Mouse (Mus musculus) urinary bladder, adult 2 months (tissue): ENCODE data around the gene Atp23. TPM values are rescaled to one million over a fixed set of nuclear protein-coding genes. Genes with fewer than 3 reads are reported as not detected.
A peak's percentile ranks its signal among the peaks of the same experiment; 100 is the strongest.

ENCODE experiments used
- DNase-seq: peaks from one replicate; pipeline ENCODE4 v3.0.0; 2022; ENCODE audit warnings: low spot score
- polyA plus RNA-seq: library from polyadenylated mRNA; depleted of rRNA; stranded (reverse); fragments of >200 nt; gene quantifications from 2 replicates; pipeline ENCODE4 v1.2.3, GENCODE M21; 2012

The Atp23 gene
- polyA plus RNA-seq, 1 experiment: 7.5 TPM

- no peak for DNase-seq
Observed at GRCm38 (mm10) chr10:126911479-126911878, 10.3 kb upstream of the Atp23 start.

- DNase-seq: no peak
Observed at GRCm38 (mm10) chr10:126906811-126907210, 5.7 kb upstream of the Atp23 start.

GRCm38 (mm10) chr10:126905650-126906075 lies 4.5 kb upstream of the Atp23 start:
- DNase-seq: peak; percentile 73

DNA sequence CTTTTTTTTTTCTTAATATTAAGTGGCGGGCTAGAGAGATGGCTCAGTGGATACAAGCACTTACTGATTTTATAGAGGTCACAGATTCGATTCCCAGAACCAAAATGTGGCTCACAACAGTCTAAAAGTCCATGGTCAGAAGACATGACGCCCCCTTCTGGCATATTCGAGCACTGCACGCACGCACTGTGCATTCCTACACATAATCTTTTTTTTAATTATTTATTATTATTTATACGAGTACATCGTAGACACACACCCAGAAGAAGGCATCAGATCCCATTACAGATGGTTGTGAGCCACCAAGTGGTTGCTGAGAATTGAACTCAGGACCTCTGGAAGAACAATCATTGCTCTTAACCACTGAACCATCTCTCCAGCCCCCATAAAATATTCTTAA lies 3.9 kb upstream of the Atp23 start:
- no peak for DNase-seq

GRCm38 (mm10) chr10:126904221-126904620 lies 3.1 kb upstream of the Atp23 start:
- no peak for DNase-seq

DNA sequence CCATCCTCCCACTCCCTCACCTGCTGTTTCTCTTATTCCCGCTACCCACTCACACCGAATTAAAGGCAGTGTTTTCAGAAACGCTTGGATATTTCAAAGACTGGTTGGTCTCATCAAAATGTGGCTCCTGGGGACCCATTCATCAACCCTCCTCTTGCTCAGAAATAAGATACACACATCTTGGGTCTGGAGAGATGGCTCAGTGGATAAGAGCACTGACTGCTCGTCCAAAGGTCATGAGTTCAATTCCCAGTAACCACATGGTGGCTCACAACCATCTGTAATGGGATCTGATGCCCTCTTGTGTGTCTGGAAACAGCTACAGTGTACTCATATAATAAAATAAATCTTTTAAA lies 311 bp upstream of the Atp23 start:
- no peak for DNase-seq

GRCm38 (mm10) chr10:126895891-126896290 lies 5.3 kb downstream of the Atp23 start:
- no peak for DNase-seq

DNA sequence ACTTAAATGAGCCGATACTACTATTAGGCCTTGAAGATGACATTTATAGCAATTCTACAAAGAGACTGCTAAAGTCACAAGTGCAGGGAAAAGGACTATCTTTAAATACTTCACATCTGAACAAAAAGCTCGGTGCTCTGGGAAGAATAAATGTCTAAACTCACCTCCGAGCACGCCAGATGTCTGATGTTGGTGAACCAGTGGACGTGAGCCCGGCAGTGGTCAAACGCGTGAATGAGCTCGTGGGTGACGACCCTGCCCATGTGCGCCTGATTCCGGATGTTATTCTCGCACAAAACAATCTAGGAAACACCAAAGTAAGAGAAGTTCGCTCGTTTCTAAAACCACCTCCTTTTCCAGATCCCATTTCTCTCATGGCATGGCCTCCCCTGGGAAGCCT lies 7.1 kb downstream of the Atp23 start:
- no peak for DNase-seq

GRCm38 (mm10) chr10:126893145-126893544 lies 8.0 kb downstream of the Atp23 start:
- DNase-seq: no peak

DNA sequence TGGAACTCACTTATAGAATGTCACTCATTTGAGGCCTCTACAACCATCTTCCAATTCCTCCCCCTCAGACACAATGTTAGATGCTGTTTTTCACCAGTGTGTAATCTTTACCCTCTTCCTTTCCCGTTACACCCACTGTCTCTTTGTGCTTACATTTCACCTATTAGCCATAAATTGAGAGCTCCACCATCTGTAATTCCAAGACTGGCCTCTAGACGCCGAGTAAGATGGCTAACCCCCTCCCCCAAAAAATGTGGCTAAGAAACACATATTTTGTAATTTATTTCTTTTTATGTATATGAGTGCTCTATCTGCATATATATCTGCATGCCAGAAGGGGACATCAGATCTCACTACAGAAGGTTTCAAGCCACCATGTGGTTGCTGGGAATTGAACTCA lies 27.4 kb downstream of the Atp23 start:
- DNase-seq: no peak

DNA sequence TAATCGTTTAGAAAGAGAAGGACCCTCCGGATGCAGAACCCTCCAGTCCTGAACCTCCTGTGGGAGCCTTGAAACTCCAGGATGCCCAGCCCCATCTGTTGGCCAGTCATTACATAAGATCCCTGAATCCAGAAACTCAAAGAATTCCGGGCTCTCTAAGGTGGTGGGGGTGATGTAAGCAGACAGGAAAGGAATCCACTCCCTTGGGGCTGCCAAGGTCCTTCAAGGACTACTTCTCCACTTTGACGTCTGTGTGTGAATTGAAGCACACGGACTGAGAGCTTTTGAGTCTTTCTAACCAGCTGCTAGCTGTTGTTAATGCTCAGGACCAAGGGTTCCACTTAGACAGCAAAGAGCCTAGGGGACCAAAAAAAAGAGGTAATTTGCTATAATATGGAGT lies 28.9 kb downstream of the Atp23 start:
- DNase-seq: no peak

DNA sequence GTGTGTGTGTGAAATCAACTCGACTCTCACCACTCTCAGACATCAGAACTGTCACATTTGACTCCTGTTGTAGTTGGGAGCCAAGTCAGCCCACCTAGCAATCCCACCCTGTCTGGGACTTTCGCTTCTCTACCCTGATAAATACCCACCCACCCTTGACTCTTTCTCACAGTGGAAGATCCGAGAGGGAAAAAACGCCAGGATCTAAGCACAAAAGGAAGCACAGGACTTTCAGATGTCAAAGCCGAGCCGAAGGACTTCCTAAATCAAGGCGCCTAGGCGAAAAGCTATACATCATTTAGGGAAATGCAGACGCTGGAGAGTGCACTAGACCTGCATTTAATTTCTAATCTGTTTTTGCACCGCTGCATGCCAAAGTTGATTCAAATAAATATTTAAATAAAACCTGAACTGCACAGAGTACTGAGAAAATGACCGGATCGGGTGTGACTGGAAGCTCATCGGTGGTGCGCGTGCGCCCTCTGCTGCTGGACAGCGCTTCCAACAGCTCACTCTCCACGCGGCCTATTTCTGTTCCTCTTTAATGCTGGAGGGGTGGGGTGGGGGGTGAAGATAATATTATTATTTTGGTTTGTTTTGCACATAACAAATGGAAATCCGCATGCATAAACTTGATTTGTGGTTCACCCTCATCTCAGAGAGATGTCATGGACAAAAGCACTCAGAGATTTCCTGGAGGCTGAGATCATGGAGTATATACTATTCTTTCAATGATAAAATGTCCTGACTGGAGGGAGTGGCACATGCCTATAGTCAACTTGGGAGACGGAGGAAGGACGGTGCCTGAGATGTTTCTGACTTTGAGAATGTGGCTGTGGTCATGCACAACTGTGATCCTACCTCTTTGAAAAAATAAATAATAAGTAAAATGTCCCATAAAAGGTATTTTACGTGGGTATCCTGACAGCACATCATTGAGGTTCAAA lies 31.5 kb downstream of the Atp23 start:
- DNase-seq: peak; percentile 49

- DNase-seq: no peak
Observed at GRCm38 (mm10) chr10:126865284-126865683, 35.9 kb downstream of the Atp23 start.

- no peak for DNase-seq
Observed at GRCm38 (mm10) chr10:126862193-126862592, 39.0 kb downstream of the Atp23 start.

DNA sequence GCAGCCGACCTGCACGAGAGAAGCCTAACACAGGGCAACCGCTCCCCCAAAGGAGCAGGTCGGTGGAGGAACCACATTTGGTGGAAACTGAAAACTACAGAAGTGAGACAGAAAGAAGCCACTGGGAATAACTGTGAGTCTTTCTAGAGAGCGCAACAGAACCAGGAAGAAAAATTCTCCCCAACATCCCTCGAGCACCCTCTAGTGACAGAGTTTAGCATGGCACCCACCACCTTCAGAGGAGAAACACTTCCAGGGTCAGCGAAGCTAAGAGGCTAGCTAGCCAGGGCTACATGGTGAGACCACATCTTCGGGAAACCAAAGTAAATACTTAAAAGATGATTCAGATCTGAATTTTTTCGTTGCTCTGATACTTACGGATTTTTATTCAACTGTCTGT lies 47.9 kb downstream of the Atp23 start:
- DNase-seq: no peak

DNA sequence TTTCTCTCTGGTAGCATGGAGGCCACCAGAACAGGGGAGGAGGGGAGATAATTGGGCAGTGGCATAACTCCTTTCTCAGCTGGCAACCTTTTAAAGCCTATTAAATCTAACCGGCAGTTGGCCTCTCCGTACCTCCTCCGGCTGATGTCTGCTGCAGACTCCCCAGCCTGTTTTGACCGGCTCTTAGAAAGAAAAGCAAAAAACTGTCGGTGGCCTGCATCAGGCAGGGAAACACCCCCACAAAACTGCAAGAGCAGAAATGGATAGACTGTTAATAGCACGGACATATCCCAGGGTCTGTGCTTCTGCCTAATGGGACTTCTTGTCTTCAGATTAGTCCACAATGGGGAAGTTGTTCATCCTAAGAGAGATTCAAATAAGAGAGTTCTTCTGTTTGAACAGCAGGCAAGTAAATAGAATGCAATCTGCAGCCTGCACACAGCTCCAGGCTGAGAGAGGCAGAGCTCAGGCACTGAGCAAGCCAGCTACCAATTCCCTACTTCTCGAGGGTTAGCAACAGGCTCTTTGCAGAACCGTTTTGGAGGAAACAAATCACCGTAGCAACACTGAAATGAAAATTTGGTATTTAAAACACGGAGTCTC lies 55.7 kb downstream of the Atp23 start:
- no peak for DNase-seq

DNA sequence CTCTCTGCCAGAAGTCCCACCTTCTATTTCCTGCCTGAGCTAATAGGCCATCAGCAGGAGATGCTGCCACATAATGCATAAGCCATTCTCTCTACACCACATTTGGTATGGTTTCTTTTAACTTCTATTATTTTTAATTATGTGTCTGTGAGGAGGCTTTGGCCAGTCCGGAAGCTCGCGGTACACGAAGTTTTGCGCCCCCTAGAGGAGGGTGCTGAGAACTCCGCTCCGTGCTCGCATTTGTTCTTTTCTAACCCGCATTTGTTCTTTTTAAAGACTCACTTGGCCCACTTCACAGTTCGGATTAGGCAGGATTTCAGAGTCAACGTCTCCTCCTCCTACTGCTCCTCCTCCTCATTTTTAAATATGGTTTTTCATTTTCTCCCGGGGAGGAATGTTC lies 56.5 kb downstream of the Atp23 start:
- DNase-seq: no peak

GRCm38 (mm10) chr10:126840266-126840665 lies 60.9 kb downstream of the Atp23 start:
- no peak for DNase-seq

DNA sequence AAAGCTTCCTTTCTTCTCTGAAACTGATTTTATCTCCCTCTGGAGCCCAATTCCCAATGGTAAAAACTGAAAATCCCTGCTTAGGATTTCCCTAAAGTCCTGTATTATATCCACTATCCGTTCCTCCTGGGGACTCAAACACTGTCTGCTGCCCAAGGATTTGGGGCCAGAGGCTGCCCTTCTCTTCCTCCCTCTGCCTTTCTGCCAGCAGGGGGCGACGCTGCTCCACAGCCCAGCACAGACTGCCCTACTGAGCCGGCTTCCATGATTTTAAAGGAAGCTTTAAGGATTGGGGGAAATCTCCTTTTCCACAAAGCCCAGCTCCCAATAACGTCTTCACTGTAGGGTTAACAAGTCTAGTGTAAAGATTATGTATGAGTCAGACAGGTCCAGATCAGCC lies 68.1 kb downstream of the Atp23 start:
- DNase-seq: no peak

DNA sequence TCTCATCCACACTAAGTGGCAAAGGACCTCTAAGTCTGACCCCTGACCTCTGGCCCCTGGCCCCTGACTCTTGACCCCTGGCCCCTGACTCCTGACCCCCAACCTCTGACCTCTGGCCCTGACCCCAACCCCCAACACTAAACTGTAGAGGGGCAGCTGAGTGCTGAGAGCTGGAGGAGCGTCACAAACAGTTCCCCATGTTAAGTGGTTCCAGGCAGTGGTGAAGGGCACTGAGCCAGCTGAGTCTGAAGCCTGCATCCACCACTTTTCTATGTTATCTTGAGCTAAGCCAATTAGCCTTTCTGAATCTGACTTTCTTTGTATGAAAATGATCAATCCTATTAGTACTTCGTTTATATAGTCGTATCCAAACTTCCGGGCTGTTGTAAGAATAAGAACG lies 69.8 kb downstream of the Atp23 start:
- DNase-seq: no peak

DNA sequence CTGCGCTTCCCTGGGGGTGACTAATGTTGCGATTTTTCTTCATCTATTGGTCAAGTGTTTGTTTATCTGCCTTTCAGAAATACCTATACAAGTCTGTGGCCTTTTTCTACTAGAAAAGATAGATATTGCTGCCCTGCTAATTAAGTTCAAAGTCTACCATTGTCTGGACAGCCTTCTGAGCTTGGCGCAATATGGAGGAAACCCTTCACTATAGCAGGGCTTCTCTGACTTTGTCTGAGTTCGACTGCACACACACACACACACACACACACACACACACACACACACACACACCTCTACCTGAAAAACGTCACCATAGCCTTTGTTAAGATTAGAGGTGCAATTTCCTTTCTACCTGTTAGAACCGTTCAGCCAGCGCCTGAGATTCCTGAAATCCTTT lies 72.5 kb downstream of the Atp23 start:
- no peak for DNase-seq

DNA sequence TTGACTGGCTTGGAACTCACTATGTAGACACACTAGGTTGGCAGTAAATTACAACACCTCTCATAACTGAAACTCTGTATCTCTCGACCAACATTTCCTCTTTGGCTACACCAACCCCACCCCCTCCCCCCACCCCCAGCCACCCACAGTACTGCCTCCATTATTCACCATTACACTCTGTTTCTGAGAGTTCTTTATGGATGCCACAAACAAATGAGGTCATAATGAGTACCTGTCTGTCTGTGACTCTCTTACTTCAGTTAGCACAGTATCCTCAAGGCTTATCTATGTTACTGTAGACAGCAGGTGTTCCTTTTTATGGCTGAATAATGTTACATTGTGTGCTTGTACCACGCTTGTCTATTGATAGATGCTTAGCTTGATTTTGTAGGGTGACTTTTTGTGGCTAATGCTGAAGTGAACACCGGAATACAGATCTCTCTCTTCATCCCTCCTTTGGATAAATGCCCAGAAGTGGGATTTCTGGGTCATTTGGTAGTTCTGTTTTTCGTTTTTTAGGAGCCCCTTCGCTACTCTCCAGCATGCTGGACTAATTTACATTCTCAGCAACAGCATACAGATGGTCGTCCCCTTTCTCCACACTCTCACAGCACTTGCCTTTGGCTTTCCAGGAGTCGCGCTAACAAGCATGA lies 73.1 kb downstream of the Atp23 start:
- no peak for DNase-seq

DNA sequence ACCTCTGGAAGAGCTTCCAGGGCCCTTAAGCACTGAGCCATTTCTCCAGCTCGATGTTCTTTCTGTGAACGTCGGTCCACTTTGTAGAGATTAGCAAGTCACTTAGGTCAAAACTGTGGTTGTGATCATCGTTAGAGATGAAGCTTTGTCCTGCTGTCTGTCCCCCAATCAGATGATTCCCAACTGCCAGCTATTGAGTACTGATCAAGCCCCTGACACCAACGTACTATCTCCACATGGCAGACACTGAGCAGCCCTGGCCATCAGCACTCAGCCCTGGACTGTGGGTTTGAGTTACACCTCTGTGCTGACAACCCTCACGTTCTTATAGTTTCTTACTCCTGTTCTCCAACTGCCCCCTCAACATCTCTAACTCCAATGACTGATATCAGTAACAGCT lies 74.2 kb downstream of the Atp23 start:
- DNase-seq: no peak
